Mouse (Mus musculus): ENCODE measurements around the gene Amh.

- no peak for TF ChIP-seq CTCF (IDR thresholded peaks at IDR 0.05)
- TF ChIP-seq EP300 (IDR thresholded peaks at IDR 0.05) = no peak
These were observed 32.8 kb downstream of the Amh start for GRCm38 (mm10) chr10:80837827-80838226.

Measured in lung, postnatal 0 days (tissue).